Mouse (Mus musculus) heart, postnatal 0 days (tissue): ENCODE measurements around the gene Pigu.

Experiments
- CTCF ChIP-seq: IDR thresholded peaks from 2 replicates; pipeline ENCODE4 v1.5.1; 2016; ENCODE audit warnings: antibody characterized with exemption, control low read depth, low read depth
- EP300 ChIP-seq: IDR thresholded peaks from 2 replicates; pipeline ENCODE4 v1.6.1; 2016; ENCODE audit warnings: antibody characterized with exemption, low read depth

GRCm38 (mm10) chr2:155276621-155277175, 80.5 kb downstream of the Pigu start:
- TF ChIP-seq EP300 = no peak; the same call in 1 of the 2 replicates
- TF ChIP-seq CTCF = no peak
